Mouse (Mus musculus) bone marrow macrophage, adult 2 months (primary cell): ENCODE measurements around the gene Tmem102.

Experiments used
- CTCF ChIP-seq: IDR thresholded peaks from 2 replicates; pipeline ENCODE4 v1.5.1; 2012; ENCODE audit warnings: low read depth, mild to moderate bottlenecking, low read length, moderate library complexity
- POLR2A ChIP-seq: IDR thresholded peaks from 2 replicates; pipeline ENCODE4 v1.6.1; 2012; ENCODE audit warnings: mild to moderate bottlenecking, low read depth, low read length, borderline replicate concordance

GRCm38 (mm10) chr11:69823456-69823855 lies 18.0 kb upstream of the Tmem102 start:
- TF ChIP-seq POLR2A, result no peak
- no peak for TF ChIP-seq CTCF
